Mouse (Mus musculus) G1E (cell line): ENCODE results near the gene Tmem129.

ENCODE experiments used
- CTCF ChIP-seq: IDR thresholded peaks from 2 replicates; pipeline ENCODE4 v1.5.1; 2012; ENCODE audit warnings: low read depth, low read length, inconsistent platforms, mixed read lengths
- POLR2AphosphoS5 ChIP-seq: IDR thresholded peaks from 2 replicates; pipeline ENCODE4 v1.6.1; 2012; ENCODE audit warnings: low read depth, low read length, inconsistent platforms; ENCODE audit not compliant: insufficient replicate concordance
- TAL1 ChIP-seq: conservative IDR thresholded peaks from 2 replicates; pipeline ENCODE4 v1.6.1; 2012; ENCODE audit warnings: low read depth, low read length, inconsistent platforms, mixed read lengths

DNA sequence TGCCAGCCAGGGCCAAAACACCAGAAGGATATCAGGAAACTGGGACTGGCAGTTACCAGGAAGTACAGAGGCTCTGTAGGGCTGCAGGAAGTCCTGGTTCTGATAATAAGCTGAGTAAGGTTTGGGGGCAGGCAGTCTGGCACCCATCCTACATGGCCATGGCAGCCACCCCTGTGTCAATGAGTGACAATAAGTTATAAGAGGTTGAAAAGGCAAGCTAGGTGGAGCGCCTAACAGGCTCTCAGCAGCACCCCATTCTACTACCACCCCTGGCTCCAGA is 48.1 kb upstream of the Tmem129 start:
- TF ChIP-seq CTCF, result no peak
- no peak for TF ChIP-seq POLR2AphosphoS5
- TF ChIP-seq TAL1, result no peak
